Mouse (Mus musculus): ENCODE measurements at regions not wholly inside any gene's neighbourhood (a gene's known extent, or its start where the extent isn't known, plus 50 kb on each side); places are given as distances from the start of the nearest gene placed in this dataset.

GRCm38 (mm10) chr16:67797236-67797635, 176.5 kb upstream of the Cadm2 start:
- Histone ChIP-seq H3K9me3 (ENCODE audit: low read length) (no peaks in the 10 kb centered on the region), H3K9ac (replicated peaks; ENCODE audit: low read length) (no peak overlapping the region), H3K4me2 (replicated peaks; ENCODE audit: low read depth, low read length) (no peak overlapping the region), H3K4me3 (ENCODE audit: low read length) (no peak overlapping the region), H3K4me1 (ENCODE audit: insufficient read depth, low read length) (no peaks in the 10 kb centered on the region), H3K36me3 (ENCODE audit: insufficient read depth, low read length) (no peaks in the 10 kb centered on the region), H3K27me3 (ENCODE audit: insufficient read depth, low read length) (no peaks in the 10 kb centered on the region), H3K27ac (ENCODE audit: low read length) (no peak overlapping the region)
- no peak for ATAC-seq (ENCODE audit: low FRiP score, low TSS enrichment)

GRCm38 (mm10) chr16:67776091-67776490, 155.4 kb upstream of the Cadm2 start:
- H3K9me3 ChIP-seq (ENCODE audit: low read length): no peaks in the 10 kb centered on the region
- 52% methylated on average over 3 of the region's 3 CpGs for WGBS
- no peaks in the 10 kb centered on the region for H3K4me1 ChIP-seq (ENCODE audit: insufficient read depth, low read length)
- H3K27me3 ChIP-seq (ENCODE audit: insufficient read depth, low read length): no peaks in the 10 kb centered on the region
- H3K4me3 ChIP-seq (ENCODE audit: low read length): no peak overlapping the region
- ATAC-seq (ENCODE audit: low FRiP score, low TSS enrichment): no peak
- no peak overlapping the region for H3K27ac ChIP-seq (ENCODE audit: low read length)
- no peak overlapping the region for H3K9ac ChIP-seq (replicated peaks; ENCODE audit: low read length)
- H3K4me2 ChIP-seq (replicated peaks; ENCODE audit: low read depth, low read length): no peak overlapping the region
- H3K36me3 ChIP-seq (ENCODE audit: insufficient read depth, low read length): no peaks in the 10 kb centered on the region

- no peak overlapping the region for H3K27ac ChIP-seq (ENCODE audit: low read length)
- H3K4me1 ChIP-seq (ENCODE audit: insufficient read depth, low read length): no peaks in the 10 kb centered on the region
- no peaks in the 10 kb centered on the region for H3K36me3 ChIP-seq (ENCODE audit: insufficient read depth, low read length)
- H3K9me3 ChIP-seq (ENCODE audit: low read length): no peaks in the 10 kb centered on the region
- H3K9ac ChIP-seq (replicated peaks; ENCODE audit: low read length): no peak overlapping the region
- 51% methylated on average over 5 of the region's 5 CpGs for WGBS
- ATAC-seq (ENCODE audit: low FRiP score, low TSS enrichment): no peak
- H3K4me2 ChIP-seq (replicated peaks; ENCODE audit: low read depth, low read length): no peak overlapping the region
- no peak overlapping the region for H3K4me3 ChIP-seq (ENCODE audit: low read length)
- H3K27me3 ChIP-seq (ENCODE audit: insufficient read depth, low read length): no peaks in the 10 kb centered on the region
Measured at GRCm38 (mm10) chr16:67769114-67769513, 148.4 kb upstream of the Cadm2 start.

- H3K27ac ChIP-seq (ENCODE audit: low read length): no peak overlapping the region
- ATAC-seq (ENCODE audit: low FRiP score, low TSS enrichment): no peak
- no peak overlapping the region for H3K9ac ChIP-seq (replicated peaks; ENCODE audit: low read length)
- H3K36me3 ChIP-seq (ENCODE audit: insufficient read depth, low read length): no peaks in the 10 kb centered on the region
- no peaks in the 10 kb centered on the region for H3K27me3 ChIP-seq (ENCODE audit: insufficient read depth, low read length)
- no peaks in the 10 kb centered on the region for H3K4me1 ChIP-seq (ENCODE audit: insufficient read depth, low read length)
- no peak overlapping the region for H3K4me2 ChIP-seq (replicated peaks; ENCODE audit: low read depth, low read length)
- no peaks in the 10 kb centered on the region for H3K9me3 ChIP-seq (ENCODE audit: low read length)
- no peak overlapping the region for H3K4me3 ChIP-seq (ENCODE audit: low read length)
- WGBS: 79% methylated on average over 2 of the region's 2 CpGs
Measured at GRCm38 (mm10) chr16:67735398-67735797, 114.7 kb upstream of the Cadm2 start.

DNA sequence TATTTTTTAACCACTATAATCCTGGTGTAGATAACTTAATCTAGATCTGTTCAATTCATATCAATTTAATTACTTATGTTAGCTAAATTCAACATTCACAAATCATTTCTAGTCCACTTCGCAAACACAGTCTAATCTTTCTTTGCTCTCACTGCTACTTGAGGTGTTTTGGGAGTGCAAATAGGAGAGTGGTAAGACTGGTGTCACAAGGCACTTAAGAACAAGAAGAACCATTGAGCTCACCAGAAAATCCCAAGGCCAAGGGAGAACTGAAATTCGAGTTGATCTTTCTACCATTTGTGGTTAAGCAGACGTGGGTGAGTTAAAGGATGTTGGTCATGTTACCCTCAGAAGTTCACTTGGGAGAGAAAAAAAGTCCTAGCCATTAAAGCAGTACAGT, 77.9 kb upstream of the Cadm2 start:
- Histone ChIP-seq H3K4me2 (replicated peaks; ENCODE audit: low read depth, low read length) (no peak overlapping the region), H3K9me3 (ENCODE audit: low read length) (no peaks in the 10 kb centered on the region), H3K9ac (replicated peaks; ENCODE audit: low read length) (no peak overlapping the region), H3K27ac (ENCODE audit: low read length) (no peak overlapping the region), H3K4me3 (ENCODE audit: low read length) (no peak overlapping the region), H3K36me3 (ENCODE audit: insufficient read depth, low read length) (no peaks in the 10 kb centered on the region), H3K4me1 (ENCODE audit: insufficient read depth, low read length) (no peaks in the 10 kb centered on the region), H3K27me3 (ENCODE audit: insufficient read depth, low read length) (no peaks in the 10 kb centered on the region)
- WGBS: 58% methylated on average over 3 of the region's 3 CpGs
- ATAC-seq (ENCODE audit: low FRiP score, low TSS enrichment): no peak
